Mouse (Mus musculus): ENCODE measurements around the gene Dnajb1.

DNA sequence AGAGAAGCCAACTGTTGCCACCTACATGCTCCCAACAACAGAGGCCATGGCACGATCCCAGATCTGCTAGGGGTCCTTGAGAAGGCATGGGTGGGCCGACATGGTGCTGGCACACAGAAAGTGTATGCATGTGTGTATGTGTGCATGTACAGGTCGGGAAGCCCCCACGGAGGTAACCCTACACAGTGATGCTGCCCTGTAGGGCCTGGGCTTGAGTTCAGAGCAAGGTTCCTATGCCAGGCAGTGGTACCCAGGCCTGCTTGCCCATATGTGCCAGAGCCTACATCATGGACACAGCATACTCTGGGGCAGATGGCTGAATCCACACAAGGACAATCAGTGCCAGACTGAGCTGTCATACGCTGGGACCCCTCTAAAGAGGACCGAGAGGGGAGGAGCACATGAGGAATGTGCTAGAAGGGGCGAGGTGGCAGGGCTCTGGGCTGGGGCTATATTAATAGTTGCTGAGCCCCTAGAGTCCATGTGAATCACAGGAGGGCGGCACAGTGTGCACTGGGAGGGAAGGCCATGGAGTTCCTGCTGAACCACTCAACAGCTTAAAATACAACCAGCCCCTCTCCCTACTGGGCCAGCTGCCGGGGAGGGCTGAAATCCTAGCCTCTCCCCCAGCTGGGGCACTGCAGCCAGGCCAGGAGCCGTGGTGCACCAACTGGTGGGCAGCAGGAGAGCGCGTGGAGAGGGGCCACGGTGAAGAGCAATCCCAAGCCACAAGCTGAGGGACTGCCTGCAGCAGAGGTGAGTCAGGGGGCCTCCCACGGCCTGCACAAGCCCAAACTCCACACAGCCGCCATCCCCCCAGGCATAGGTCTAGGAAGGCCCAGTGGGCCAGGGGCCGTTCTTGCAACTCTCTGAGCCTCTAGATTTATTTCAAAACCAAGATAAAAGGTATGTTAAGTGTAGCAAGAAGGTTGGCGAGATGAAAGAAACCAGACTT, 32.2 kb upstream of the Dnajb1 start:
- TF ChIP-seq CTCF (IDR thresholded peaks at IDR 0.05; ENCODE audit: low read depth, low read length), result no peak
- TF ChIP-seq POLR2A (IDR thresholded peaks at IDR 0.05; ENCODE audit: extremely low read depth, insufficient read depth, low read length), result no peak

All from liver, adult 2 months (tissue).